Mouse (Mus musculus) midbrain, embryonic 15.5 days (tissue): ENCODE data around the gene Nxf1. TPM values are rescaled to one million over a fixed set of nuclear protein-coding genes. Genes with fewer than 3 reads are reported as not detected.

Experiments
- ATAC-seq: fragments of 200-750 bp; cut with Nextera tagmentation; replicated peaks from 2 replicates; pipeline ENCODE4 v1.8.0; 2017; ENCODE audit warnings: moderate TSS enrichment
- H3K27ac ChIP-seq: fragments of 300-500 bp; sonication (generic); 2 replicates; pipeline ENCODE4 v1.5.1; 2015; ENCODE audit warnings: mild to moderate bottlenecking, inconsistent platforms
- H3K27me3 ChIP-seq: fragments of 300-500 bp; sonication (generic); replicated peaks from 2 replicates; pipeline ENCODE4 v1.6.1; 2015; ENCODE audit warnings: inconsistent platforms
- H3K36me3 ChIP-seq: fragments of 300-500 bp; sonication (generic); replicated peaks from 2 replicates; pipeline ENCODE4 v1.6.1; 2015; ENCODE audit warnings: inconsistent platforms
- H3K4me1 ChIP-seq: fragments of 300-500 bp; sonication (generic); 2 replicates; pipeline ENCODE4 v1.6.1; 2015; ENCODE audit warnings: inconsistent platforms
- H3K4me2 ChIP-seq: fragments of 300-500 bp; sonication (generic); 2 replicates; pipeline ENCODE4 v1.6.1; 2015; ENCODE audit warnings: inconsistent platforms, mild to moderate bottlenecking, moderate library complexity
- H3K4me3 ChIP-seq: fragments of 300-500 bp; sonication (generic); 2 replicates; pipeline ENCODE4 v1.5.1; 2015; ENCODE audit warnings: mild to moderate bottlenecking, inconsistent platforms
- H3K9ac ChIP-seq: fragments of 300-500 bp; sonication (generic); 2 replicates; pipeline ENCODE4 v1.6.1; 2015; ENCODE audit warnings: mild to moderate bottlenecking, inconsistent platforms
- H3K9me3 ChIP-seq: fragments of 300-500 bp; sonication (generic); 2 replicates; pipeline ENCODE4 v1.6.1; 2016; ENCODE audit warnings: inconsistent platforms
- WGBS: fragments of 180-500 bp; shearing (Covaris S2); methylation state at CpG from one replicate; pipeline ENCODE4 v1.1.7; 2015; ENCODE audit warnings: mixed read lengths; 5-methylcytosine and 5-hydroxymethylcytosine counted together
- microRNA-seq: library from miRNA; unstranded; fragments of <30 nt; microRNA quantifications from one replicate; pipeline ENCODE4, GENCODE M21; 2016
- polyA plus RNA-seq: library from polyadenylated mRNA; unstranded; fragments of >200 nt; fragmentation: Nextera tagmentation; extraction: Ambion mirVana; gene quantifications from 2 replicates; pipeline ENCODE4 v1.2.1, GENCODE M21; 2015

The Nxf1 gene
- polyA plus RNA-seq, 1 experiment from 2014 or later: 161 TPM

GRCm38 (mm10) chr19:8817001-8817400 is 60.1 kb downstream of the Nxf1 start:
- Histone ChIP-seq H3K4me2 (peak overlapping the region; percentile 88), H3K27me3 (no peaks in the 10 kb centered on the region), H3K36me3 (peaks cover 3% of the 10 kb centered on the region; the same call in 1 of the 2 replicates), H3K4me1 (peaks cover 44% of the 10 kb centered on the region), H3K9me3 (no peaks in the 10 kb centered on the region), H3K27ac (no peak overlapping the region), H3K9ac (0 out of 2 replicates have a peak overlapping the region, but pooled peaks have one; percentile 2), H3K4me3 (peak overlapping the region; percentile 5; the same call in 1 of the 2 replicates)
- WGBS: 42% methylated on average over 3 of the region's 3 CpGs
- no peak for ATAC-seq

DNA sequence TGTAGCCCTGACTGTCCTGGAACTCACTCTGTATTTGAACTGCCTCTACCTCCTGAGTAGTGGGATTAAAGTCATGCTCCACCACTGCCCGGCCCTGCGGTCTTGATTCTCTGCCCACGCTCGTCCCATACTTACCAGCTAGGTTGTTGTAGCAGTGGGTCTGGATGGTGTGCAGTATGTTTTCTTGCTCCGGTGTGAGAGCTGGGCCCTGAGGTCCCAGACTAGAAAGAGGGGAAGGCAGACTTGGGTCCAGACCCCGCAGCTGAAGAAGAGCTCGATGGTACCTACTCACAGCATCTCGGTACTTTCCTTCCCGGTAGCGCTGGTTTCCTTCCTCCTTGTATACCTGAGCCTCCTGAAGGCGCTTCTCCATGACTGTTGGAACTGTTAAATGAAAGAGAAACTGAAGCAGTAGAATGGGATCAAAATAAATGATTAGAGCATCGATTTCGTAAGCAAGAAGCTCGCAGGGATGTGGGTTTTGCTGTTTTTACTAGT is 61.5 kb downstream of the Nxf1 start:
- H3K4me2 ChIP-seq: peak overlapping the region; percentile 88
- H3K4me1 ChIP-seq: peaks cover 57% of the 10 kb centered on the region
- no peaks in the 10 kb centered on the region for H3K27me3 ChIP-seq
- peak overlapping the region; percentile 43 for H3K9ac ChIP-seq
- H3K4me3 ChIP-seq: peak overlapping the region; percentile 84
- H3K9me3 ChIP-seq: no peaks in the 10 kb centered on the region
- WGBS: 32% methylated on average over 14 of the region's 14 CpGs
- peak overlapping the region; percentile 98 for H3K27ac ChIP-seq
- ATAC-seq: no peak
- H3K36me3 ChIP-seq: 0 out of 2 replicates have a peak, but pooled peaks cover 2% of the 10 kb centered on the region

DNA sequence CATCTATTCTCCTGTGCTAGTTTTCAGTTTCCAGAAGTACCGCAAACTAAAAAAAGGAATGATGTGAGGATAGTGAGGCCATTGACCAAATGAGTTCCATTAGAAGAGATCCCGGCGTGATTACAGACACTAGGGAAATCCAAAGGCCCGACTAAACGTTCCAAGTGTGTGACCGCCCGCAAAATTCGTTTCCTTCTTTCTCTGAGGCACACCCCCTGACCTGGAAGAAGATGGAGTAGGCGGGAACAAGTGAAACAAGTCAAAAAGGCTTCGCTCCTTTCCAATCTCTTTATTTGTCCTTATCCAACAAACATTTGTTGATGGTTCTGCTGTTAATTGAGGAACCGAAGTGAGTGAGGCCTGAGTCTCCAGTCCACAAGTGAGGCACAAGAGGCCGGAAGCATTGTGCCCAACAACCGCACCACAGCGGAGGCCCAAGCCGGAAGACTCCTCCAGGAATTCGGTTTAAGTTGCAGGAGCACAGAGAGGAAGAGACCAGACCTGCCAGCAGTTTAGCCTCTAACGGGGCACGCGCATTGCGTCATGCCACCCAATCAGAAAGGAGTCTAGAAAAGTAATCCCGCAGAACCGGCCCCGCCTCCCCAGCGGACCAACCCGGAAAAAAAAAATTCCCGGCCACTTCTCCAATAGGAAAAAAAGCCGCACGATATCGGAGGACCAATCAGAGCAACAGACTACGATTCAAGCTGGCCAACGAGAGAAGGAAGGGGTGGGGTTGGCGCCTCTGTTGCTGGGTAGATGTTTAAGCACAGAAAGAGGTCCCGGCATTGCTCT is 62.1 kb downstream of the Nxf1 start, which contains the start of gene Ttc9c:
Ttc9c (minus strand) TSS at position 533 of the 795 bp plus-strand sequence.
- ATAC-seq: peak; percentile 94
- Histone ChIP-seq H3K36me3 (peaks cover 8% of the 10 kb centered on the region; the same call in 1 of the 2 replicates), H3K9ac (peak within 1 kb of the TSS; percentile 90), H3K4me3 (peak within 1 kb of the TSS; percentile 84), H3K4me1 (peaks cover 60% of the 10 kb centered on the region), H3K9me3 (no peaks in the 10 kb centered on the region), H3K4me2 (peak within 1 kb of the TSS; percentile 88), H3K27me3 (no peaks in the 10 kb centered on the region), H3K27ac (peak within 1 kb of the TSS; percentile 98)
- WGBS: under 1% methylated on average over 33 of the region's 33 CpGs

DNA sequence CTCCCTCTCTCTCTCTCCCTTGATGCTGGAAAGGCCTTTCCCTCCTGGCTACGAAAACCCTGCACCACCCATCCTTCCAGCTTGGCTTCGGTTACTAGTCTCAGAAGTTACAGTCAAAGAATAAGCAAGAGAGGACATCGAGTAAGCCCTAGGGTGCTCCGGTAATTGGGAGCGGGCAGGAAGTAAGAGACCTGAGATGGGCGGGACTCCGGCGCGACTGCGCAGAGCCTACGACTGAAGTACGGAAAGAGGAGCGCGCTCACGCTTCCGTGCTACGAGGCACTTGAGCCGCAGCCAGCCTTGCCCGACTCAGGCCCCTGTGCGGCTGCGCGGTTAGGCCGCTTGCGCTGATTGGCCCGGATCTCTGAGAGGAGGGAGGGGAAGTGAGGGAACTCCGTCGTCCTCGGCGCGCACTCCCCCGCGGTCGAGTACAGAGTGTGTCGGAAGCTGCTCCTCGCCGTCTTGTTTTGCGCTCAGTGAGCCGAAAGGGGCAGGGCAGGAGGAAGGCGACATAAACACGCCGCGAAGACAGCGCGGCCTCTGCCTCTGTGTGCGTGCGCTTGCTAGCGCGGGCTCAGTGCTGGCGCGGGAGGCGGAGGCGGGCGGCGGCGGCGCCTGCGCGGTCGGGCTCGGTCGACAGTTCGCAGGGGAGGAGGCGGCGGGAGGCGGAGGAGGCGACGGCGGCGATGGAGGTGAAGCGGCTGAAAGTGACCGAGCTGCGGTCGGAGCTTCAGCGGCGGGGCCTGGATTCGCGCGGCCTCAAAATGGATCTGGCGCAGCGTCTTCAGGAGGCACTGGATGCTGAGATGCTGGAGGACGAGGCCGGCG is 62.9 kb downstream of the Nxf1 start, which contains the start of gene Hnrnpul2:
Hnrnpul2 (plus strand) TSS at position 415 of the 828 bp plus-strand sequence.
- H3K27ac ChIP-seq: peak within 1 kb of the TSS; percentile 98
- ATAC-seq: peak; percentile 96
- WGBS: under 1% methylated on average over 82 of the region's 83 CpGs
- peaks cover 60% of the 10 kb centered on the region for H3K4me1 ChIP-seq
- H3K4me3 ChIP-seq: peak within 1 kb of the TSS; percentile 84
- peaks cover 16% of the 10 kb centered on the region for H3K36me3 ChIP-seq
- H3K9ac ChIP-seq: peak within 1 kb of the TSS; percentile 90
- peak within 1 kb of the TSS; percentile 88 for H3K4me2 ChIP-seq
- H3K27me3 ChIP-seq: no peaks in the 10 kb centered on the region
- H3K9me3 ChIP-seq: no peaks in the 10 kb centered on the region

Small RNA genes lying within 50 kb of the gene (microRNA-seq; reads per million reads assigned to microRNA genes)
- gene Mir6992: not detected

Other genes with a start within 250 kb of the Nxf1 start
- gene Slc22a8, start 165.8 kb upstream of the Nxf1 start, polyA plus RNA-seq: 12.1 and 13.5 TPM in 2 replicates
- 15.3 and 19.7 TPM in 2 replicates for gene Slc22a6, start 139.0 kb upstream of the Nxf1 start, polyA plus RNA-seq
- gene Chrm1, start 93.3 kb upstream of the Nxf1 start, polyA plus RNA-seq: 0.81 and 0.86 TPM in 2 replicates
- gene Slc3a2, start 33.7 kb upstream of the Nxf1 start, polyA plus RNA-seq: 165 and 174 TPM in 2 replicates
- 100.0 and 103 TPM in 2 replicates for gene Wdr74, start 21.2 kb upstream of the Nxf1 start, polyA plus RNA-seq
- gene 1700092M07Rik, start 16.4 kb upstream of the Nxf1 start, polyA plus RNA-seq: 1.5 and 1.7 TPM in 2 replicates
- 121 and 123 TPM in 2 replicates for gene Stx5a, start 15.7 kb upstream of the Nxf1 start, polyA plus RNA-seq
- 212 and 213 TPM in 2 replicates for gene Tmem223, start 13.9 kb downstream of the Nxf1 start, polyA plus RNA-seq
- gene Tmem179b, start 17.4 kb downstream of the Nxf1 start, polyA plus RNA-seq: 27.1 and 31.8 TPM in 2 replicates
- gene Taf6l, start 29.3 kb downstream of the Nxf1 start, polyA plus RNA-seq: 32.6 and 34.0 TPM in 2 replicates
- gene Polr2g, start 41.5 kb downstream of the Nxf1 start, polyA plus RNA-seq: 129 and 132 TPM in 2 replicates
- 8.4 and 8.7 TPM in 2 replicates for gene Zbtb3, start 45.5 kb downstream of the Nxf1 start, polyA plus RNA-seq
- gene Ttc9c, start 62.3 kb downstream of the Nxf1 start, polyA plus RNA-seq: 59.8 and 60.4 TPM in 2 replicates
- 6.6 and 6.7 TPM in 2 replicates for gene Hnrnpul2, start 62.9 kb downstream of the Nxf1 start, polyA plus RNA-seq
- gene AC129217.1, start 72.7 kb downstream of the Nxf1 start, polyA plus RNA-seq: not detected in 2 replicates
- gene Bscl2, start 80.4 kb downstream of the Nxf1 start, polyA plus RNA-seq: 100 and 105 TPM in 2 replicates
- gene Gng3, start 82.1 kb downstream of the Nxf1 start, polyA plus RNA-seq: 479 and 483 TPM in 2 replicates
- gene Lrrn4cl, start 93.7 kb downstream of the Nxf1 start, polyA plus RNA-seq: 1.1 and 1.4 TPM in 2 replicates
- gene Ubxn1, start 114.4 kb downstream of the Nxf1 start, polyA plus RNA-seq: 138 and 142 TPM in 2 replicates
- gene Uqcc3, start 123.8 kb downstream of the Nxf1 start, polyA plus RNA-seq: 61.4 and 62.7 TPM in 2 replicates
- gene Lbhd1, start 126.7 kb downstream of the Nxf1 start, polyA plus RNA-seq: 36.5 and 37.7 TPM in 2 replicates
- gene Gm49403, start 126.9 kb downstream of the Nxf1 start, polyA plus RNA-seq: not detected in 2 replicates
- gene 1810009A15Rik, start 131.8 kb downstream of the Nxf1 start, polyA plus RNA-seq: 40.2 and 44.3 TPM in 2 replicates
- gene Gm49416, start 131.9 kb downstream of the Nxf1 start, polyA plus RNA-seq: not detected in 2 replicates
- gene Ints5, start 135.9 kb downstream of the Nxf1 start, polyA plus RNA-seq: 36.4 and 38.4 TPM in 2 replicates
- gene Ganab, start 141.0 kb downstream of the Nxf1 start, polyA plus RNA-seq: 88.8 and 90.7 TPM in 2 replicates
- 96.1 and 96.6 TPM in 2 replicates for gene B3gat3, start 163.3 kb downstream of the Nxf1 start, polyA plus RNA-seq
- gene Rom1, start 172.3 kb downstream of the Nxf1 start, polyA plus RNA-seq: 1.9 and 2.4 TPM in 2 replicates
- gene Eml3, start 172.5 kb downstream of the Nxf1 start, polyA plus RNA-seq: 10.5 and 13.4 TPM in 2 replicates
- 119 and 121 TPM in 2 replicates for gene Mta2, start 184.8 kb downstream of the Nxf1 start, polyA plus RNA-seq
- gene Tut1, start 196.8 kb downstream of the Nxf1 start, polyA plus RNA-seq: 27.5 and 30.5 TPM in 2 replicates
- 287 and 295 TPM in 2 replicates for gene Eef1g, start 210.0 kb downstream of the Nxf1 start, polyA plus RNA-seq
- gene Ahnak, start 232.2 kb downstream of the Nxf1 start, polyA plus RNA-seq: 4.9 and 5.9 TPM in 2 replicates